Mouse (Mus musculus) left cerebral cortex, adult 18-20 months (tissue): ENCODE results near the gene Itpr2. TPM values are rescaled to one million over a fixed set of nuclear protein-coding genes. Genes with fewer than 3 reads are reported as not detected.

Experiments used
- DNase-seq, 2 experiments: peaks; one replicate each; pipeline ENCODE4 v3.0.0; 2021 to 2022; ENCODE audit warnings: low spot score in 2 of 2, mixed read lengths in 1 of 2
- total RNA-seq, 2 experiments: library from RNA; stranded (reverse); gene quantifications; 2 replicates each; pipeline ENCODE4 v1.2.3; 2021

Itpr2 gene
- total RNA-seq, 2 experiments from 2014 or later, result 10.7 to 13.3 TPM

DNA sequence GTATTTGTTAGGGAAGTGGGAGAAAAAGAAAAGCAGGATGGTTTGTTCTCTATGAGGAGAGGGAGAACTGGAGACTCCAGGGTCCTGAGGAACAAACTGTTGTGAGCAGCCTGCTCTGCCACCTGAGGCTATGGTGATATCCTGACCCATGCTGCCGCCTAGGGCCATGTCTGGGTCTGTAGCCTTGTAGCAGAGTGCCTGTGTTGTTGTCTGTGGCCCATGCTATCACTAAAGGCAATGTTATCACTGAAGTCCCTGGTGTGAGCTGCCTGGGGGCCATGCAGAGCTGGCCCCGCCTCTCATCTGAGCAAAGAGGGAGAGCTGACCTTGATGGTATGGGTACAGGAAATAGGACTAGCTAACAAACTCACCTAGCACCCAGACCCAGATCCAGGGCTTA lies 7.9 kb upstream of the Itpr2 start:
- no peak for DNase-seq

DNA sequence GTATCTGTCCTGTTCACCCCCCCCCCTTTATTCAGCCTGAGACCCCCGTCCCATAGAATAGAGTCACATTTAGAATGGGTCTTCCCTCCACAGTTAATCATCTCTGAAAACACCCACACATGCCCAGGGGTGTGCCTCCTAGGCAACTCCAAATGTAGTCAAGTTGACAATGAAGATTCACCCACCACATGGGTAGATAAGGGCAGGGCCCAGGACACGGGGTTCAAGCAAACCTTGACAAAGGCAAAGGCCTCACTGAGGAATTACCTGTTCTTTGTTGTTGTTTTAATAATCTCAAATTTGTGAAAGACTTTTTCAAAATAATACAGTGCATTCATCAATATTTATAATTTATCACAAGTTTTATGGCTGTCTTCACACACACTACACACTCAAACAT lies 2.4 kb upstream of the Itpr2 start:
- no peak for DNase-seq

DNA sequence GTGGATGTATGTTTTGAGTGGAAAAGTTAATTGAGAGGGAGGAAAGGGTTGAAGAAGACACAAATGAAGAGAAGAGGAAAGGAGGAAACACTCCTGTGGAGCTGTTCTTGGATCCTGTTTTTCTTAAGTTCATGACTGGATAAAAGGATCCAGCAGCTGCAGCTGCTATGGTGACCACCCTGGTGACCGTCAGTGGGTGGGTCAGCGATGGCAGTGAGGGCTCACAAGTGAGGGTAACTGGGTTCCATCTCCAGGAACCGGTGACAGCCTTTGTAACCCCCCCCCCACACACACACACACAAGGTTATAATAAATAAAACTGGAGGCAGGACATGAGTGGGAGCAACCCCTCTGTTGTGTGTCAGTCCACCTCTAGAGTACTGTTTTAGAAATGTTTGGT lies 833 bp upstream of the Itpr2 start:
- no peak for DNase-seq

DNA sequence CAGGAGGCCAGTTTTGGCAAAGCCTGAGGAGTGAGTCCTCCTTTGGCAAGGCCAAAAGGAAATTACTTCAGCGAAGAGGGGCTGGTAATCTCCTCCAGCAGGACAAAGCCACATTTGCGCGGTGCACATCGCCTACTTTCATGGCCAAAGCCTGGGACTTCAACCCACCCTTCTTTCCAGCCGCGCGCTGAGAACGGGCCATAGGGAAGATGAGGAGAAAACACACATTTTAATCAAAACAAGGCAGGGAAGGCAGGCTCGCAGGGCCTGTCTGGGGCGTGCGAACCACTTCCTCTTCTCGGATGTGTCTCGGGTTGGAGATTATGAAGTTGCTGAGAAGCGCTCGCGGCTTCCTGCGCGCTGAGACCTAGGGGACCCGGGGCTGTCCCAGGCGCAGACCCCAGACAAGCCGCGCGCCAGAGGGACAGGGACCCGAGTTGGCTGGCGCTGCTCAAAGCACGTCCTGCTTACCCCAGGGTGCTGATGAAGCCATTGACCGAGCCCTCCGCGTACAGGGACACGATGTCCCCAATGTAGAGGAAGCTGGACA lies 632 bp downstream of the Itpr2 start:
- peak; percentile 9 to 33 for DNase-seq

DNA sequence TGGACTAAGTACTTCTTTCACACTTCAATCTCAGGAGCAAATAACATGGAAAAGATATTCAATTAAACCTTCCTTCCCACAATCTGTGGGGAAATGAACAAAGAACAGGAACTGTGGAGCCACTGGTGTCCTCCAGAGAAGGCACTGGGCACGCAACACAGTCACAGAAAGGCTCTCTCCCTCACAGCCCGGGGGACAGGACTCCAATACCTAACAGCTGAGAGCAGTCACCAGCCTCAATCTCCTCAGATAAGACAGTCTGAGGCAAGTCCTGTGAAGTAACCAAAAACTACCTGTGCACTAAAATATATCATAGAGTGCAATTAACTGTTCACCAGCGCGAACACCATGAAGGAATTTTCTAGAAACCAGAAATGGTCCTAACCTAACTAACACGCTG lies 1.3 kb downstream of the Itpr2 start:
- DNase-seq, result no peak

DNA sequence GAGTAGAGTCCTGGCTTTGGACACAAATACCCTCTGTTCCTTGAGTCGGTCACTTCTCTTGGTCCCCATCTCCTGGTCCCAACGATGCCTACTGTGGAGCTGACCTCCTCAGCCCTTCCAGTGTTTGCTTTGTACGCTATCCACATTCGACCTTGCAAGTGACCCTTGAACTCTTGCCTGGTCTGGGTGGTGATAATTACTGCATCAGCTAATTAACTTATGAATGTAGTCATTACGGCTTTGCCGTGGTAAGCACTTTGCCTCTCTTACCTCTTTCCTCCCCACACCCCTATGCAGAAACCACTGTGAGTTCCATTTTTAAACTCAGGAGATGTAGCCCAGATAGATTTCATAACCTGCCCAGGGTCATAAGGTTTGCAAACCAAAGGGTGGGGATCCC lies 1.8 kb downstream of the Itpr2 start:
- no peak for DNase-seq

DNA sequence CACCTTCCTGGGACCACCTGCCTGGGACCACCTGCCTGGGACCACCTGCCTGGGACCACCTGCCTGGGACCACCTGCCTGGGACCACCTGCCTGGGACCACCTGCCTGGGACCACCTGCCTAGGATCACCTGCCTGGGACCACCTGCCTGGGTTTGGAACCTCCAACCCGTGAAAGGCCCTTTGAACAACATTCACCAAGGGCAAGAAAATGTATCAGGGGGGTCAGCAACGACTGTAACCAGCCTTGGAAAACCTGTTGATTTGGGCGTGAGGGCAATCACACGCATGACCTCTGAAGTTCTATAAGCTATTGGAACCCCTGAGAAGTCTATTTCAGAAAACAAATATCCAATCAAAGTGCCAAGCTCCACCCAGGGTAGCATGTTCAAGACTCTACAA lies 2.5 kb downstream of the Itpr2 start:
- DNase-seq, result no peak

DNA sequence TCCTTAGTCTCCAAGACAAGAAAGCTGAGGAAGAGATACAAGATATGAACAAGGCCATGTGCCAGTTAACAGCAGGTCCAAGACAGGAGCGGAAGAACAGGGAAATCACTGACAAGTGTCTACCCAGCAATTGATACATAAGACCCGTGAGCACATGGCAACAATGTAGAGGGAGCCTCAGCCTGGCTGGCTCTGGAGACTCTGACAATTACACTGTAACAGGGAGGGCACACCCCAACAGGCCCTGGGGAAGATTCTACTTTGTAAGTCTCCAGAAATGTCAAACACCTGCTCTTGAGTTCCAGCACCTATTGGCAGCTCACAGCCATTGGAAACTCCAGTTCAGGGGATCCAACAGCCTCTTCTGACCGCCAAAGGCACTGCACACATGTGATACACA lies 3.6 kb downstream of the Itpr2 start:
- no peak for DNase-seq

DNA sequence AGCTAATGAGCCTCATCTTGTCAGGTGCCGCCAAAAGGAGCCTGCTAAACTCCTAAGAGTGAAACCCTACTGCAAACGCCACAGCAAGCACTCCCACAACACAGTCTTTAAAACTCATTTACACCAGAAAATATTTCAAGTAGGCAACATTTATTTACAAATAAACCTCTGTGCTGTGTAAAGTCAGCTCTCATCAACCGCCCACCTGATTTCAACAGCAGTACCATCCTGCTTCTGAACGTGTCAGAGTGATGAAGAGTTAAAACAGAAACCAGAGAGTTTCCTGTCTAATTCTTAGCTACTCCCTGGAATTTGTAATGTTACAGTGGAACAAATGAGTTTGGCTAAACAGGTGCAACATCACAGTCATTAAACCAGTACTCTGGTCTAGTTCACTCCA lies 4.2 kb downstream of the Itpr2 start:
- no peak for DNase-seq

DNA sequence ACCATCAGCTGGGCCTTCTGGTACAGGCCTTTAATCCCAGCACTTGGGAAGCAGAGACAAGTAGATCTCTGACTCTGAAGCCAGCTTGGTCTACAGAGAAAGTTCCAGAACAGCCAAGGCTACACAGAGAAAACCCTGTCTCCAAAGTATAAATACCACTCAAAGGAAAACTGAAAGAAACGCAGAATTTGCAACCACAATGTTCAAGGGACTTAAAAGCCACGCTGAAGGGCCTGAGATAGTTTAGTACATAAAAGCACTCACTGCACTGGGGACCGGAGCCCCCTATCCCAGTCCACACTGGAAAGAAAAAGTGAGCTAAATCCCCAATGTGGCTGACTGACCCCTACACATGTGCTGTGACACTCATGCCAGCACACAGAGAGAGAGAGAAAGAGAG lies 4.6 kb downstream of the Itpr2 start:
- no peak for DNase-seq

DNA sequence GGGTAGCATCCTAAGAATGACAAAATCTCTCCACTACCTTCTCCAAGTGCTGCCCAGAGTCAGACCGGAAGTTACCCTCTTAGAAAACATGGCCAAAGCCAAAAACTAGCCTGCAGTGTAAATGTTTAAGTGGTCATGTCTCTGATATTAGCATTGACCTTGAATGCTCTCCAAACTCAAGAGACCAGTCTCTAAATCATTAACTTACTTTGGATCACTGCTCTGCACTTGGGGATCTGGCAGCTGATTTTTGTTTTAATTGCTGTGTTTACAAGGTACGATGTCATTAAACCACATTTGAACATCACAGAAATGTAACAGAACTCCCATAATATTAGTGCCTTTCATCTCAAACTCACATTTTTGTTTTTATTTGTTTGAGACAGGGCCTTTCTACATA lies 10.3 kb downstream of the Itpr2 start:
- no peak for DNase-seq

DNA sequence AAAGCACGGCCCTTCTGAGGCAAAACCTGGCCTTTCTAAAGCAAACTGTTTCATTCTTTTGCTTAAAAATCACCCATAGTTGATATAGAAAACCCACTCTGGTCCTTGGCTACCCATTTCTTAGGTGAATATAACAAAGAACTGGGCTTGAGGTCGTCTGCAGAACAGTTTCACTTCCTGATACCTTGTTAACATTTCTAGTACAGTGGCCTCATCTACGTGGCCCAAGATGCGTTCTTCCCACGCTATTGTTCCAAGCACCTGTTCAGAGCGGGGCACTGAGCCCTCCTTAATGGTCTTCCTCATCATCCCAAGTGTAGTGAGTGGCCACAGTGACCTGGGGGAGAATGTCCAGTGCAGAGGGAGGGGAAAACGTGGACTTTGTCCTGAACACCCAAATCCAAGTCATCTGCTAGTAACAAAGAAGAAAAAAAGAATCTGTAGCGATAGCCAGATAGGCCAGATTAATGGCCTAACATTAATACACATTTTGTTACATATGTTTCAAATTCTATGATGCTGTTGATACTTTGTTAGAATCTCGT lies 11.5 kb downstream of the Itpr2 start:
- no peak for DNase-seq

DNA sequence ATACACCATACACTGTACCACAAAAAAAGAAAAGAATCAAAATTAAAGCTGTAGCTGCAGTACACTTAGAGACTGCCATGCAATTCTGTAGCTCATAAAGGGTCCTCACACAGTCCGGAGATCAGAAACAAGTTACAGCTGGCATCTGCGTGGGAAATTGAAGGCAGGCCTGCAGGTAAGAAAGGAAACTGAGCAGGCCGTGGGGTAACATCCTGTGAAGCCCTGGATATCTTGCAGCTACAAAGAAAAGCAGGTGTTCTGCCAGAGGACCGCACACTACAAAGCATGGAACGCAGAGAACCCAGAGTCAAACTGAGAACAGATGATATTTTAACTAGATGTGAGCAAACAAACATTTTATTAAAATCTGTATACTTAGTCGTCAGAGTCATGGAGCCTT lies 12.2 kb downstream of the Itpr2 start:
- no peak for DNase-seq

DNA sequence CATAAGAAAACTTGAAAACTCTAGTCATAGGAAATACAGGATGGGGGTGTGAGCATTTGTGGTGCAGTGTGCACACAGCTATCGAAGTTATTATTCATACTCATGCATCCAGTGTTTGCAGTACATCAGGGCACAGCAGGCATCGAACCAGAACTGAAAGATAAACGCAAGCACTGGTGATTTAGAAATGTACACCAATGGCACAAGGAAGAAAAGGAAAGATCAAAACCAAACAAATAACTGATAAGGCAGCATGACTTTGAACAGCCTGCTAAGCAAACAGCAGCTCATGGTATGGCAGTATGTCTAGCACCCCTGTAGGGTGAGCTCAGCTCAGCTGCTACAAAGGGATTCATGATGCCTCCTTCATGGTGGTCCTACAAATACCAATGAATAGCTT lies 13.3 kb downstream of the Itpr2 start:
- no peak for DNase-seq

DNA sequence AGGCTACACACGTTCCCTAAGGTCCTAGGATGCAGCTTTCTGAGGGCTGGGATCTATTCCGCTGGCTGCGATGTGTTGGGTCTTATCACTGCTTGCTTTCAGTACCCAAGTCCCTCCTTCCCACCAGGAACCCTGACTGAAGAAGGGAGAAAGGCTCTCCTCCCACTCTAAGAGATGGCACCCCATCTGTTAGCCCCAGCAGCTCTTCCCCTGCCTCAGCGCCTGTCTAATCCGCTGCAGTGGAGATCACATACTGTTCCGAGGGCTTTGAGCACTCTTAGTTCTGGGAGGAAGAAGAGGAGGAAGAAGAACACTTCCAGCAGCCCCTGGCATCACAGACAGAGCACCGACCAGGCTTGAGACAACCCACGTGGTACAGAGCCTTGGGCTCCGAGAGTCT lies 14.9 kb downstream of the Itpr2 start:
- DNase-seq, result no peak

DNA sequence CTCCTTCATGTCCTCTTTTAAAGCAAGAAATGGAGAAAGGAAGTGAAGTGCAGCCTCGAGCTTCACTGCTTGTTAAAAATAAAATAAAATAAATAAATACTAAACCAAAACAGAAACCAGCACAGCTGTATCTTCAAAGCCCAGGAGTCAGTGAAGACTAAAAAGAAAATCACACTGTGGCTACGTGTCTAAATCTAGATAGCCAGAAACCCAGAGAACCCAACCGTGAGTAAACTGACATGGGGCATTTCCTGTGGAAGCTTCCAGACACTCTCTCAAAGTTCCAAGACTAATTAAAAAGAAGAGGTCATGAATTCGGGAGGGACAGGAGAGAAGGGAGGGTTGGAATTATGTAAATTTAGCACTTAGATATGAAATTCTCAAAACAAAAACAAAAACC lies 15.9 kb downstream of the Itpr2 start:
- DNase-seq, result no peak

DNA sequence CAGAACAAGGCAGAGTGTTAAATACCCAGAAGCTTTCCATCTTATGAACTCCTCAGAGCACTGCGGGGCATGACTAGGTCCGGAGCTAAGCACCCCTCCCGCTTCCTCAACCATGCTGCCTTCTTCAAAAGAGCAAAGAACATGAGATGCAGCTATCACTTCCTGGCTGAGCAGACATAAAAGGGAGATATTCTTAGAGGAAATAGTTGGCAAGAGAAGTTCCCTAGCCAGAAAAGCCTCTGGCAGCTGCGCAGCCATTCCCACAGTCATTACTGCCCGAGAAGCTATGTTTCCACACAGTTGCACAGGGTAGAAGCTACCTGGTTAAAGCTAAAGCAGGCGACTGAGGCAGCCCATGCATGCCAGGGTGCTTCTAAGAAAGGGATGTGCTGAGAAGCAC lies 20.6 kb downstream of the Itpr2 start:
- no peak for DNase-seq

DNA sequence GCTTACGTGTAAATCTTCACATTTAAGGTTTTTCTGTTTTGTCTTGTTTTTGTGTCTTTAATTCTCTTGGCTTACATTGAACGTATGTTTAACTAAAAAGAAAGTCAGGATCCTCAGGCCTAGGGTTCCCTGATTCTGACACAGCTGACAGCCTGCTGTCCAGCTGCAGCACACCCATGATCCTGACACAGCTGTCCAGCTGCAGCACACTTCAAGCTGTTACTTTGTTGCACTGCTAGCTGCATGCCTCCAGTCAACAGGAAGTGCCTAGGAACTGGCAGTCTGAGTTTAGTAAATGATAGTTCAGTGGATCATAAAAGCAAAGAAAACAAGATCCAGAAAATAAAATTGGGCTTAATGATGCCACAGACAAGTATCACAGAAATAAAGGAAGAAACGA lies 21.1 kb downstream of the Itpr2 start:
- no peak for DNase-seq

DNA sequence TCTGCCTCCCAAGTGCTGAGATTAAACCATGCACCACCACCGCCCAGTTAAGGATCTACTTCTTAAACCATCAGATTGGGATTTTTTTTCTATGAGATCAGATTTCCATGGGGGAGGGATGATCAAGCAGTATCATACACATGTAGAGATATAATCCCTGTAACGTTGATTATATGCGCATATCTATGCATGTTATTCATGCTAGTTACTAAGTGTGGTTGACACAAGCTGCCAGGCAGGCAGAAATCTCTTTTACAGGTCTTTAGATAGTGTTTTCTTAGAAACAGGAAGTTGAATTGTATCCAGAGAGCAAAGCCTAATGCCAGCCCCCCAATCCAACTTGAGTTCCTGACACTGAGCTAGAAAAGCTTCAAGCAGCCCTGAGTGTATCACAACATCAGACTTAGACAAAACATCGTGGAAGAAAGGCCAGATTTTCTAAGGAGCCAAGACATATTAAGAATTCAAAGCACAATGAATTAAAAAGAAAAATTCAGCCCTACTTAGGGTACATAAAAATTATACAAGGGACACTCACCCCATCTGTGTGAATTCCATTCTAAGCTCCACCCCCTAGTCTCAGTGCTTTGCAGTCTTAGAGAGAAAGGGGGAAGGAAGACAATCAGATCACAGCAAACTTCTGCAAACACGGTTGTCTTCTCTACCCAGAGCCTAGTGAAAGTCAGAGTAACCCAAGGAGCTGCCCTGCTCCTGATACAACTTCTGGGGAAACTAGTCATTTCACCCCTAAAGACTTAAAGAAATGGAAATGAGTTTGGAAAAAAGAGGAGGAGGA lies 22.9 kb downstream of the Itpr2 start:
- DNase-seq, result no peak

DNA sequence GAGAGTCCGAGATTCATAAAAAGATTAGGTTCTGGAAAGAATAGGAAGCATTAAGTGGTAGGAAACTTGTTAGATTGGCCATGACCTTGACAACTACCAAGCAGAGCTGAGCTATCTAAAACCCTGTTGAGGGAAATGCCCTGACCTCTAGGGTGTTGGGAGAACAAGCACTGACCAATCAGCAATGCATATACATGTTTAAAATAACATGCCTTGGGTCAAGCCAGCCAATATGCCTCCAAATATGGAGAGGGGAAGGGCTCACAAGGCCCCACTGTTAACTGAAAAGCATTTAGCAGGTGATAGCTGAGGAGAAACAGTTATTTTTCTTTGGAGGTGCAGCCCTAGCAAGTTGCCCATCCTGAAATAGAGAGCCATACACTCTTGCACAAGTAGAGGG lies 25.2 kb downstream of the Itpr2 start:
- DNase-seq, result no peak

DNA sequence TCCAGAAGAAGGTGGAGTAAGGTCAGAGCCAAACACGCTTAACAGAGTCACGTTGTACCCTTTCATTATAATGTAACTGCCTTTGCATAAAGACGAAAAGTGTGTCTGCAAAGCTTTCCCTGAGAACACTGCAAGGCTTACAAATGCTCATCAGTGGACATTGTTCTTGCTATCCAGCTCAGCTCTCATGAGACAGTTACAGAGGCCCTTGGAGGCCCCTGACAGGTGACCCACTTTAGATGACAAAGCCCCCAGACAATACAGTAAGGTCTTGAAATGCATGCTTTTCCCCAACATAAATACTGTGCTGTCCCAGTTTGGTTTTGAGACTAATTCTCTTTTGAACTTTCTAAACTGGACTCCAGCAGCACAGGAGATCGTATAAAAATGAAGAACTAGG lies 27.9 kb downstream of the Itpr2 start:
- no peak for DNase-seq

DNA sequence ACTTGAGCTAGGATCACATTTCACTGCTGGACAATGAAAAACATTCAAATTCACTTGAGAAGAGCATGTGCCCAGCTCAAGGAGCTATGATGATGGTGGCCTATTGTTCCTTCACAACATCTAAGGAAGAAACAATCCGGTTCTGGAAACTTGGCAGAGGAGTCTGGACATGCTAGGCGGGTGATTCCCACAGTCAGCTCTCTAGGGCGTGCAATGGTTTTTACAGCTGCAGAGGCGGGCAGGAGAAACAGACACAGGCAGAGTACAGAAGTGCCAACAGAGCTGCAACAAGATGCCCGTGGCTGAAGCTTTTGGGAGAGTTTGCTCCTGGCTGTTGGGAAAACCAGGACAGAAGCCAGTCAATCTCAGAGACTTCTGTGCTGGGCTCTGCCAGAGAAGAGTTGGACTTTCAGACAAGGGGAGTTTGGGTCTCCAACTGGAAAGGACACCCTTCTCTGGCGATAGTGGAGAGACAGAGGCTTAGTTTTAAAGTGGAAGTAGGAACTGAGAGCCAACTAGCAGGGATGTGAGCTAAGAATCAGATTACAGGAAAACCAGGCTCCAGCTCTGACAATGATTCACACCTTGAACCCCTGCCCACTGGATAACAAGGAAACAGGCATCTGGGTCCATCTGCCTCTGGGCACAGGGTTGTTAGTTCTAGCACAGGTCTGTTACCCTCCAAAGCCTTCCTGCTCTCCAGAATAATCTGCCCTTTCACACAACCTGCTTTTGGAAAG lies 28.6 kb downstream of the Itpr2 start:
- DNase-seq, result peak in 1 of 2 experiments; percentile 28
